Mouse (Mus musculus): ENCODE measurements around the gene Spata45. TPM values are rescaled to one million over a fixed set of nuclear protein-coding genes. Genes with fewer than 3 reads are reported as not detected.

Gene Spata45
- not detected in 2 replicates for polyA plus RNA-seq (2012; rRNA removed)

- H3K4me1 ChIP-seq (ENCODE audit: control insufficient read depth, insufficient read depth, low read length), result no peaks in the 10 kb centered on the region
- H3K36me3 ChIP-seq (ENCODE audit: control insufficient read depth, insufficient read depth, low read length), result no peaks in the 10 kb centered on the region
- WGBS, result 67% methylated on average over 6 of the region's 6 CpGs
- no peak within 1 kb of the TSS for H3K4me3 ChIP-seq (ENCODE audit: insufficient read depth, low read depth, low read length)
- no peak for TF ChIP-seq POLR2A (IDR thresholded peaks at IDR 0.05; ENCODE audit: low read depth, low read length)
- no peak for TF ChIP-seq CTCF (conservative IDR thresholded peaks at IDR 0.05; ENCODE audit: insufficient read depth, insufficient read length, low read depth, low read length)
- no peak within 1 kb of the TSS for H3K27ac ChIP-seq (ENCODE audit: insufficient read depth, low read depth, low read length)
- DNase-seq, result peak; percentile 24
- no peaks in the 10 kb centered on the region for H3K27me3 ChIP-seq (replicated peaks; ENCODE audit: control insufficient read depth, insufficient read depth, low read length)
Measured at GRCm38 (mm10) chr1:191036554-191037334, at the start of gene Spata45. TSS of gene Spata45 (plus strand) at chr1:191036639.

- WGBS, result 78% methylated on average over 9 of the region's 9 CpGs
- Histone ChIP-seq H3K4me1 (ENCODE audit: control insufficient read depth, insufficient read depth, low read length) (no peaks in the 10 kb centered on the region), H3K27ac (ENCODE audit: insufficient read depth, low read depth, low read length) (no peak overlapping the region), H3K27me3 (replicated peaks; ENCODE audit: control insufficient read depth, insufficient read depth, low read length) (no peaks in the 10 kb centered on the region), H3K36me3 (ENCODE audit: control insufficient read depth, insufficient read depth, low read length) (no peaks in the 10 kb centered on the region), H3K4me3 (ENCODE audit: insufficient read depth, low read depth, low read length) (no peak overlapping the region)
- TF ChIP-seq CTCF (conservative IDR thresholded peaks at IDR 0.05; ENCODE audit: insufficient read depth, insufficient read length, low read depth, low read length) (peak; percentile 37), POLR2A (IDR thresholded peaks at IDR 0.05; ENCODE audit: low read depth, low read length) (no peak)
- DNase-seq, result no peak
Measured at GRCm38 (mm10) chr1:190989437-190990082, 46.9 kb upstream of the Spata45 start.

- peak; percentile 91 for DNase-seq
- Histone ChIP-seq H3K4me3 (ENCODE audit: insufficient read depth, low read depth, low read length) (no peak overlapping the region), H3K27ac (ENCODE audit: insufficient read depth, low read depth, low read length) (no peak overlapping the region), H3K27me3 (replicated peaks; ENCODE audit: control insufficient read depth, insufficient read depth, low read length) (no peaks in the 10 kb centered on the region), H3K4me1 (ENCODE audit: control insufficient read depth, insufficient read depth, low read length) (no peaks in the 10 kb centered on the region), H3K36me3 (ENCODE audit: control insufficient read depth, insufficient read depth, low read length) (no peaks in the 10 kb centered on the region)
- 14% methylated on average over 7 of the region's 7 CpGs for WGBS
- TF ChIP-seq POLR2A (IDR thresholded peaks at IDR 0.05; ENCODE audit: low read depth, low read length), result no peak
- no peak for TF ChIP-seq CTCF (conservative IDR thresholded peaks at IDR 0.05; ENCODE audit: insufficient read depth, insufficient read length, low read depth, low read length)
Measured at GRCm38 (mm10) chr1:190995548-190995947, 40.9 kb upstream of the Spata45 start.

- Histone ChIP-seq H3K4me1 (ENCODE audit: control insufficient read depth, insufficient read depth, low read length) (no peaks in the 10 kb centered on the region), H3K27ac (ENCODE audit: insufficient read depth, low read depth, low read length) (no peak overlapping the region), H3K4me3 (ENCODE audit: insufficient read depth, low read depth, low read length) (no peak overlapping the region), H3K27me3 (replicated peaks; ENCODE audit: control insufficient read depth, insufficient read depth, low read length) (no peaks in the 10 kb centered on the region), H3K36me3 (ENCODE audit: control insufficient read depth, insufficient read depth, low read length) (no peaks in the 10 kb centered on the region)
- TF ChIP-seq POLR2A (IDR thresholded peaks at IDR 0.05; ENCODE audit: low read depth, low read length) (no peak), CTCF (conservative IDR thresholded peaks at IDR 0.05; ENCODE audit: insufficient read depth, insufficient read length, low read depth, low read length) (no peak)
- 69% methylated on average over 6 of the region's 6 CpGs for WGBS
- DNase-seq, result no peak
Measured at GRCm38 (mm10) chr1:190996346-190996877, 40.0 kb upstream of the Spata45 start.

GRCm38 (mm10) chr1:190998027-190998426 is 38.4 kb upstream of the Spata45 start:
- Histone ChIP-seq H3K4me1 (ENCODE audit: control insufficient read depth, insufficient read depth, low read length) (no peaks in the 10 kb centered on the region), H3K4me3 (ENCODE audit: insufficient read depth, low read depth, low read length) (no peak overlapping the region), H3K27me3 (replicated peaks; ENCODE audit: control insufficient read depth, insufficient read depth, low read length) (no peaks in the 10 kb centered on the region), H3K36me3 (ENCODE audit: control insufficient read depth, insufficient read depth, low read length) (no peaks in the 10 kb centered on the region), H3K27ac (ENCODE audit: insufficient read depth, low read depth, low read length) (no peak overlapping the region)
- DNase-seq, result no peak
- no peak for TF ChIP-seq CTCF (conservative IDR thresholded peaks at IDR 0.05; ENCODE audit: insufficient read depth, insufficient read length, low read depth, low read length)
- no peak for TF ChIP-seq POLR2A (IDR thresholded peaks at IDR 0.05; ENCODE audit: low read depth, low read length)
- 65% methylated on average over 1 of the region's 1 CpGs for WGBS

GRCm38 (mm10) chr1:191000686-191001085 is 35.8 kb upstream of the Spata45 start:
- TF ChIP-seq CTCF (conservative IDR thresholded peaks at IDR 0.05; ENCODE audit: insufficient read depth, insufficient read length, low read depth, low read length), result no peak
- Histone ChIP-seq H3K4me1 (ENCODE audit: control insufficient read depth, insufficient read depth, low read length) (no peaks in the 10 kb centered on the region), H3K4me3 (ENCODE audit: insufficient read depth, low read depth, low read length) (no peak overlapping the region), H3K27ac (ENCODE audit: insufficient read depth, low read depth, low read length) (no peak overlapping the region), H3K27me3 (replicated peaks; ENCODE audit: control insufficient read depth, insufficient read depth, low read length) (no peaks in the 10 kb centered on the region), H3K36me3 (ENCODE audit: control insufficient read depth, insufficient read depth, low read length) (no peaks in the 10 kb centered on the region)
- WGBS, result 73% methylated on average over 3 of the region's 3 CpGs
- DNase-seq, result no peak

GRCm38 (mm10) chr1:191002201-191002600 is 34.2 kb upstream of the Spata45 start:
- no peak overlapping the region for H3K27ac ChIP-seq (ENCODE audit: insufficient read depth, low read depth, low read length)
- H3K27me3 ChIP-seq (replicated peaks; ENCODE audit: control insufficient read depth, insufficient read depth, low read length), result no peaks in the 10 kb centered on the region
- peak; percentile 14 for DNase-seq
- WGBS, result 58% methylated on average over 6 of the region's 6 CpGs
- no peaks in the 10 kb centered on the region for H3K4me1 ChIP-seq (ENCODE audit: control insufficient read depth, insufficient read depth, low read length)
- no peaks in the 10 kb centered on the region for H3K36me3 ChIP-seq (ENCODE audit: control insufficient read depth, insufficient read depth, low read length)
- H3K4me3 ChIP-seq (ENCODE audit: insufficient read depth, low read depth, low read length), result no peak overlapping the region
- peak; percentile 47 for TF ChIP-seq CTCF (conservative IDR thresholded peaks at IDR 0.05; ENCODE audit: insufficient read depth, insufficient read length, low read depth, low read length)
- no peak for TF ChIP-seq POLR2A (IDR thresholded peaks at IDR 0.05; ENCODE audit: low read depth, low read length)

Measured in kidney, adult 2 months (tissue).